Mouse (Mus musculus): Measurements from ENCODE around the gene Aoc2. TPM values are rescaled to one million over a fixed set of nuclear protein-coding genes. Genes with fewer than 3 reads are reported as not detected.

The Aoc2 gene
- total and polyA plus RNA-seq, 3 experiments, result 3.6 to 10.7 (median 5.5) TPM

GRCm38 (mm10) chr11:101295191-101295590 is 29.7 kb upstream of the Aoc2 start:
- H3K4me1 ChIP-seq (ENCODE audit: control insufficient read depth in 1 of 2, insufficient read depth in 2 of 2), result peaks cover under 1 to 12% of the 10 kb centered on the region in 2 experiments; a peak in 3 of 4 replicates
- no peak overlapping the region for H3K4me2 ChIP-seq (ENCODE audit: insufficient read depth, low read depth, poor library complexity, severe bottlenecking)
- in situ Hi-C loops (cut with MboI; ENCODE audit: low pct_ligation_motif_present, low pct_unique_long_range_greater_than_20kb, low sequenced_read_pairs) (loop anchor here (10.0 kb wide), 1 partner anchor 80 kb away; no protein-coding TSS in a partner anchor), dilution Hi-C loops (cut with MboI; ENCODE audit: extremely low pct_ligation_motif_present, extremely low pct_unique_long_range_greater_than_20kb, low sequenced_read_pairs) (no loop called here)
- DNase-seq (ENCODE audit: extremely low read depth), result no peak
- no peak overlapping the region for H3K4me3 ChIP-seq (replicated peaks in 1 of 3; ENCODE audit: low read depth in 2 of 3, low read length in 2 of 3, poor library complexity in 1 of 3)
- TF ChIP-seq ETS1 (conservative IDR thresholded peaks at IDR 0.05; ENCODE audit: low read depth, low read length) (no peak), UBTF (IDR thresholded peaks at IDR 0.05; ENCODE audit: low read depth, low read length) (no peak), KAT2A (IDR thresholded peaks at IDR 0.05; ENCODE audit: insufficient replicate concordance, low read length) (no peak), EP300 (IDR thresholded peaks at IDR 0.05; ENCODE audit: low read length) (no peak), USF1 (IDR thresholded peaks at IDR 0.05; ENCODE audit: low read depth, low read length) (no peak), RAD21 (IDR thresholded peaks at IDR 0.05; ENCODE audit: low read depth, low read length) (no peak), MAZ (IDR thresholded peaks at IDR 0.05; ENCODE audit: low read depth, low read length) (no peak), POLR2AphosphoS2 (IDR thresholded peaks at IDR 0.05; ENCODE audit: low read depth, low read length) (no peak), SMC3 (IDR thresholded peaks at IDR 0.05; ENCODE audit: low read depth, low read length) (no peak), ELF1 (IDR thresholded peaks at IDR 0.05; ENCODE audit: low read depth, low read length) (no peak), E2F4 (IDR thresholded peaks at IDR 0.05; ENCODE audit: insufficient replicate concordance, low read depth, low read length) (no peak)
- H3K79me2 ChIP-seq (replicated peaks; ENCODE audit: control insufficient read depth, extremely low read depth, insufficient read depth, poor library complexity, severe bottlenecking), result peaks cover 38% of the 10 kb centered on the region
- H3K9ac ChIP-seq (ENCODE audit: insufficient read depth, low read depth), result no peak overlapping the region
- no peak overlapping the region for H3K27ac ChIP-seq (ENCODE audit: insufficient read depth, low read depth)
- no peaks in the 10 kb centered on the region for H3K9me3 ChIP-seq (replicated peaks; ENCODE audit: low read length)
- no peaks in the 10 kb centered on the region for H3K27me3 ChIP-seq (replicated peaks)
- H3K36me3 ChIP-seq (replicated peaks in 1 of 2; ENCODE audit: control insufficient read depth in 1 of 2, insufficient read depth in 1 of 2, low read length in 1 of 2), result peaks cover 70 to 99% of the 10 kb centered on the region in 2 experiments

- TF ChIP-seq MYC (IDR thresholded peaks at IDR 0.05; ENCODE audit: low read depth, low read length) (no peak), PAX5 (IDR thresholded peaks at IDR 0.05; ENCODE audit: low read length) (no peak), ZC3H11A (IDR thresholded peaks at IDR 0.05; ENCODE audit: low read depth, low read length) (no peak), ELF1 (IDR thresholded peaks at IDR 0.05; ENCODE audit: low read depth, low read length) (no peak), CTCF (conservative IDR thresholded peaks at IDR 0.05 in 1 of 2, IDR thresholded peaks at IDR 0.05 in 1 of 2; ENCODE audit: low read depth in 2 of 2, low read length in 2 of 2) (peak; percentile 30 to 50; a peak in 3 of 4 replicates), POLR2AphosphoS2 (IDR thresholded peaks at IDR 0.05; ENCODE audit: low read depth, low read length) (no peak), SIN3A (IDR thresholded peaks at IDR 0.05; ENCODE audit: low read length) (no peak), MXI1 (IDR thresholded peaks at IDR 0.05; ENCODE audit: low read depth, low read length) (no peak)
- dilution Hi-C loops (cut with MboI; ENCODE audit: extremely low pct_ligation_motif_present, extremely low pct_unique_long_range_greater_than_20kb, low sequenced_read_pairs), result no loop called here
- Histone ChIP-seq H3K4me2 (ENCODE audit: insufficient read depth, low read depth, poor library complexity, severe bottlenecking) (peak overlapping the region; percentile 92), H3K4me3 (replicated peaks in 1 of 3; ENCODE audit: low read depth in 2 of 3, low read length in 2 of 3, poor library complexity in 1 of 3) (peak overlapping the region; percentile 70 to 95 (median 84)), H3K36me3 (replicated peaks in 1 of 2; ENCODE audit: control insufficient read depth in 1 of 2, insufficient read depth in 1 of 2, low read length in 1 of 2) (peaks cover 23 to 46% of the 10 kb centered on the region in 2 experiments), H3K27me3 (replicated peaks) (no peaks in the 10 kb centered on the region), H3K9me3 (replicated peaks; ENCODE audit: low read length) (no peaks in the 10 kb centered on the region), H3K79me2 (replicated peaks; ENCODE audit: control insufficient read depth, extremely low read depth, insufficient read depth, poor library complexity, severe bottlenecking) (peaks cover 53% of the 10 kb centered on the region), H3K27ac (ENCODE audit: insufficient read depth, low read depth) (no peak overlapping the region), H3K4me1 (ENCODE audit: control insufficient read depth in 1 of 2, insufficient read depth in 2 of 2) (peaks cover 3 to 26% of the 10 kb centered on the region in 2 experiments; a peak in 3 of 4 replicates), H3K9ac (ENCODE audit: insufficient read depth, low read depth) (peak overlapping the region; percentile 88)
- in situ Hi-C loops (cut with MboI; ENCODE audit: low pct_ligation_motif_present, low pct_unique_long_range_greater_than_20kb, low sequenced_read_pairs), result loop anchor here (10.0 kb wide), 1 partner anchor 216 kb away; the partner anchor contains the start of genes Coasy and Mlx
- peak; percentile 45 for DNase-seq (ENCODE audit: extremely low read depth)
These were observed 24.0 kb upstream of the Aoc2 start for GRCm38 (mm10) chr11:101300881-101301280.
